Mouse (Mus musculus) cerebellum, adult 9-10 months (tissue): ENCODE measurements around the gene Cd47.

ENCODE experiments used
- DNase-seq: peaks from one replicate; pipeline ENCODE4 v3.0.0; 2022

The Cd47 gene

GRCm38 (mm10) chr16:49876291-49877030 lies 76.1 kb downstream of the Cd47 start:
- no peak for DNase-seq

DNA sequence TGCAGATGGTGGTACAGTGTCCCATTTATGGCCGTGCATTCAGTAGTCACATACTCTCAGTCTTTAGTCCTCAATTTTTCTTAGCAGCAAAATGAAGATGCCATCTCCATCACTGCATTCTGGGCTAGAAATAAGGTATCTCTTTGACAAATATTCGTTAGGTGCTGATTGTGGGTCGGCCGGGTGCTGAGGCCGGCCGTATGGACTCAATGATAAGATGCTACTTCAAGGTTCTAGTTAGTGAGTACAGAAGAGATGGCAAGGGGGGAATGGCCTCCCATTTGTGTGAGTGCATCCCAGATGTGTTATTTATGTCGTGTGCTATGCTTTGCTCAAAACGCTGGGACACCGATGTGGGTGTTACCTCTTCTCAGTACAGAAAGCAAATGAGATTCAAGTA lies 76.9 kb downstream of the Cd47 start:
- no peak for DNase-seq

GRCm38 (mm10) chr16:49878051-49878450 lies 77.7 kb downstream of the Cd47 start:
- DNase-seq, result no peak

- peak; percentile 58 for DNase-seq
These were observed 86.2 kb downstream of the Cd47 start for GRCm38 (mm10) chr16:49886403-49887066.

DNA sequence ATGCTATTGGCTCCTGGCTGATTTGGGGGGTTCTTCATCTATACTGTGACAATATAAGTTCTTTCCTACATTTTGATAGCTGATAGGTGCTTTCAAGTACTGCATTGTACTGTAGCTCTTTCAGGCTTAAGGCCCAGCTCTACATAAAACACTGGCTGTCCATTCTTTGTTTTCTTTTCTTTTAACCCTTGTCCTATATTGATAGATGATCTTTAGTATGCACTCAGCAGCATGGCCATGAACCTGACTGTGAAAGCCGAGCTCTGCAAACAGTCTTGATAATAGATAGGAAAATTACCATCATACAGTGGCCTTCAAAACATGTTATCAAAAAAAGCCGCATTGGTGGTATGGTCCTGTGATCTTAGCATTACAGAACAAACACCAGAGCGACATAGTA lies 87.0 kb downstream of the Cd47 start:
- DNase-seq, result no peak

DNA sequence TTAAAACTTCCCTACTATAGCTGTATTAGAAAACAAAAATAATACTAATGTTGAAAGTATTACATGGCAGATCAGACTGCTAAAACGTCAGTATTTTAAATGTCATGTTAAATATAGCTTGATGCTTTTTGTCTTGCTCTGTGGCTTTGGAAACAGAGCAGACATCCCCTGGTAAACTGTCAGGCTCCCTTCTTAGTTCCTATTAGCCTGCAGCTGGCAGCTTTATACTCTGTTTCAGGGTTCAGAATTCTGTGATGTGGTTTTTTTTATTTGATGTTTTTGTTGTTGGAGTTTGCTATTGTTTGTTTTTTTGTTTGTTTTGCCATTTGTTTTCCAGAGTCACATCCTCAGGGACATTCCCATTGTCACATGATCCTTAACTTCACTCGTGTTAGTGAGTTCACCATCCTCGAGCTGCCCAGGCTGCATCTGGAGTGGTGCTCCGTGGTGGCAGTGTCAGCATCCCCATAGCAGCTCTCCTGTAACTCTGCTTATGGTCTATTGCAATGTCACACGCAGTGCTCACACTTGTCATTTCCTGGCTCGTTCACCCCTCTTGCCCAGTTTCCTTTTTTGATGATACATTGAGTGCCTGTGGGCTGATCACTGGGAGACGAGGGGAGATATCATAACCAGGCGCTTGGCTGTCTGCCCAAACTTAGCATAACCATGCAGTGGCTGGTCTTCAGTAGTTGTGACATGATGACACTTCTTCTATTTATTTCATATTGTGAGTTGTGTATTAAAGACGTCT lies 87.7 kb downstream of the Cd47 start:
- no peak for DNase-seq

DNA sequence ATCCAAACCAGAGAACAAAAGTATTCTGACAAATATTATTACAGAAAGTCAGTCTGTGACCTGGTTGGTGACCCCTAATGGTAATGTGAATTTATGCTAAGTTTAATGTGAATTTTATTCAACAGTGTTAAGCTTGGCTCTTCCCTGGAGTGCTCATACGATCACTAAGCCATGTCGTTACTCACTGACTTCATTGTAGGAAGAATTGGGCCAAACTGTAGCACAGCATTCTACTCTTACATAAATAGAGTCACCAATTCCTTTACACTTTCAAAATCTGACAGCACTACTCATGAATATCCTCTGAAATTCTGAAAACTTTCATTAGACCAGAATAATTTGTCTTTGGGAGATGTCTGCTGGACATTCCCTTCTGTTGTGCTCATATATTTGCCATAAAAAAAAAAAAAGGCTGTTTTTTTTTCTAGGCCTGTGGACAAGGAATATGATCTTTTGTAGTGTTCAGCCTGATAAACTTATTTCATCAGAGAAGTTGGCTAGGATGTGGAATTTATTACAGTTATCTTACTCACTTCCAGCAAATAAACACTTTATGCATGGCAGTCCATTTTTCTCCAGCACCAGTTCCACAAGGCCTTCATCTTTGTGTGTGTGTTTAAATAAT lies 88.8 kb downstream of the Cd47 start:
- no peak for DNase-seq

DNA sequence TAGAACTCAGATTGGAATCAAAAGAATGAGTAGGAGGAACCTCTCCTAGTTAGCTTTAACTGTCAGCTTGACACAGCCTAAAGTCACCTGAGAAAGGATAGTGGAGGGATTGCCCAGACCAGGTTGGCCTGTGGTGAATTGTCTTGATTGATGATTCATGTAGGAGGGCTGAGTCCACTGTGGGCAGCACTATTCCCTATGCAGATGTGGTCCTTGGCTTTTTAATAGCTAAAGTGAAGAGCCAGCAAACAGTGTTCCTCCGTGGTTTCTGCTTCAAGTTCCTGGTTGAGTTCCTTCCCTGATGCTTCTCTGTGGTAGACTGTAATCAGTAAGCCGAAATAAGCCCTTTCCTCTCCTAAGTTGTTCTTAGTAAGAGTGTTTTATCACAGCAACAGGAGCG lies 91.9 kb downstream of the Cd47 start:
- no peak for DNase-seq

- DNase-seq, result no peak
These were observed 92.6 kb downstream of the Cd47 start for GRCm38 (mm10) chr16:49892945-49893344.

DNA sequence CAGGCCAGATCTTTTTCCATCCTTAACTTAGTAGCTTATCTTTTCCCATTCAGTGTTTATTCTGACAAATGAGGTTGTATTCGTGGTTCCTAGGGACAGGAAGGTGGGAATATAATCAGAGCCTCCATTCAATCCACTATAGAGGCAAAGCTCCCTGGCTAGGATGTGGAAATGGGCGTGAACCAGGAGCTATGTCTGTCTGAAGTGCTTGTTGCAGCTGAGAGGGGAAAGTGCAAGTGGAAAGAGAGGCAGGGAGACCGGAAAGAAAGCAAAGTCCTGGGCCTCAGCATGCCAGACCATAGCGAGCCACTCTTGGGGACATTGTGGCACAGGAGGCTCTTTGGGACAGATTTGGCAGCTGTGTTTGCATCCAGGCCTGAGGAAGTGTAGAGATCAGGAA lies 94.3 kb downstream of the Cd47 start:
- DNase-seq, result no peak

GRCm38 (mm10) chr16:49896132-49896531 lies 95.8 kb downstream of the Cd47 start:
- DNase-seq, result no peak

DNA sequence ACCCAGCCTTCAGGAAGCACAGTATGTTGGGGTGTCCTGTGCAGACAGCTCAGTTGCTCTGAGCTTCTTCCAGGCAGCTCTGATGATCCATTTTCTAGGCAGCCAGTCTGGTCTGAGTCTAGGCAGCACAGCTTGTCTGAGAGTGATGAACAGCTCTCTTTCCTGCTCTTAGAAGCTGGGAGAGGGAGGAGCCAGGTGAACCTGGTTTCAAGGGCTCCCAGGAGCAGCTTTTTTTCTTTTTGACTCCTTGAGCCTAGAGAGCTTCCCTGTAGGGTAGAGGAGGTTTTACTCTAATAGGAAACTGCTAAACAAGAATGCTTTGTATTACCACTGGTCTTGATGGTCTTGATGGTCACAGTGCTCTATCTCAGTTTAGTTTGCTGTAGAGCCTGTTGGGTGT lies 101.1 kb downstream of the Cd47 start:
- no peak for DNase-seq

- DNase-seq, result no peak
These were observed 101.8 kb downstream of the Cd47 start for GRCm38 (mm10) chr16:49902083-49902482.

GRCm38 (mm10) chr16:49904248-49904930 lies 104.1 kb downstream of the Cd47 start:
- no peak for DNase-seq

DNA sequence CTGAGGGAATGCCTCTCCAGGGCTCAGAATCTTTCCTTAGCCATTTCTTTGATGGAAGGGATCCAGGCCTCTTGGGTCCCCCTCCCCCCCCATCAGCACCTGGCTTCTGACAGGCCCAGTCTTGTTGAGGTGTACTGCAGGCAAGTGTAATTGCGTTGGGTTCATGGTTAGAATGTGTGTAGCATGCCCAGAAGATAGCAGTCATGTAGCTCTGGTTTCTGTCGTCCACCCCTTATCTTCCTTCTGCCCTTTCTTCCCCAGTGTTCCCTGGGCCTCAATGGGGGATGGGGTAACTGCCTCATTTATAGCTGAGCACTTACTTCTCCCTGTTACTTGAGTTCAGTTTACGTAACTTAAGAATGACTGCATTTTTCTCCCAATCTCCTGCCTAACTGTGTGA lies 104.7 kb downstream of the Cd47 start:
- no peak for DNase-seq

DNA sequence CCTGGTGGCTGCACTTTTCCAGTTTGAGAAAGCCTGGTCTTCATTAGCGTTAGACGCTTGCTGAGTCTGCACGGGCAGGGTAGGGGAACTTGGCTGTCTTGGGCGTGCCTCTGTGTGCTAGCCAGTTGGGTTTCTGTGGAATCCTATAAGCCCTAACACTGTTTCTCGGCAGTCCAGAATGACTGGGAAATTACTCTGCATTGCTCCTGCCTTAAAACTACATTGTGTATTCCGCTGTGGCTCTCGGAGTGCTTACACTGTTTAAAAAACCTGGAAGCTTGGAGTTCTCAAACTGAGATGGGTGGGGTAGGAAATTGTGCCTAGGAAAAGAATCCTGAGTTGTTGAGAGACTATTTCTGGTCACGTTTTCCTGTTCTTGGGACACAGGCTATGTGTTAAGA lies 105.3 kb downstream of the Cd47 start:
- DNase-seq, result no peak

- DNase-seq, result no peak
These were observed 105.7 kb downstream of the Cd47 start for GRCm38 (mm10) chr16:49906066-49906465.

GRCm38 (mm10) chr16:49906940-49907339 lies 106.6 kb downstream of the Cd47 start:
- no peak for DNase-seq

DNA sequence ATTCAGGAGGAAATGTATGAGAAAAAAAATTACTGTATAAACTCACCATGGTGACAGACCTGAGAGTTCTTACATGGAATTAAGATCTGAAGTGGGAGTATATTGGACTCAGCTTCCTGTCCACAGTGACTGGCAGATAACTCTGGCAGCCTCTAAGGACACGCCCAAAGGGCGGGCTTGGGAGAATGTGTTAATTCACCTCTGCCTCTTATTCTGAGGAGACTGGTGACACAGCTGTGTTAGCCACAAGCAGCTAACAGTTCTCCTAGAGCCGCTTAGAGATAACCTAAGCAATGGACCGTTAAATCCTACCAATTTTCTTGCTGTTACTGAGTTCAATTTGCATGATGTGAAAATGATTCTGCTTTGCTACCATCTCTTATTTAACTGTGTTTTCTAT lies 107.0 kb downstream of the Cd47 start:
- no peak for DNase-seq

- no peak for DNase-seq
These were observed 109.2 kb downstream of the Cd47 start for GRCm38 (mm10) chr16:49909536-49909935.

- no peak for DNase-seq
These were observed 113.8 kb downstream of the Cd47 start for GRCm38 (mm10) chr16:49914094-49914493.

GRCm38 (mm10) chr16:49915532-49916476 lies 115.5 kb downstream of the Cd47 start:
- DNase-seq, result no peak
